Mouse (Mus musculus): ENCODE results near the gene Gm16181. TPM values are rescaled to one million over a fixed set of nuclear protein-coding genes. Genes with fewer than 3 reads are reported as not detected.

The Gm16181 gene
- polyA plus RNA-seq (2012; rRNA removed), result not detected in 2 replicates

DNA sequence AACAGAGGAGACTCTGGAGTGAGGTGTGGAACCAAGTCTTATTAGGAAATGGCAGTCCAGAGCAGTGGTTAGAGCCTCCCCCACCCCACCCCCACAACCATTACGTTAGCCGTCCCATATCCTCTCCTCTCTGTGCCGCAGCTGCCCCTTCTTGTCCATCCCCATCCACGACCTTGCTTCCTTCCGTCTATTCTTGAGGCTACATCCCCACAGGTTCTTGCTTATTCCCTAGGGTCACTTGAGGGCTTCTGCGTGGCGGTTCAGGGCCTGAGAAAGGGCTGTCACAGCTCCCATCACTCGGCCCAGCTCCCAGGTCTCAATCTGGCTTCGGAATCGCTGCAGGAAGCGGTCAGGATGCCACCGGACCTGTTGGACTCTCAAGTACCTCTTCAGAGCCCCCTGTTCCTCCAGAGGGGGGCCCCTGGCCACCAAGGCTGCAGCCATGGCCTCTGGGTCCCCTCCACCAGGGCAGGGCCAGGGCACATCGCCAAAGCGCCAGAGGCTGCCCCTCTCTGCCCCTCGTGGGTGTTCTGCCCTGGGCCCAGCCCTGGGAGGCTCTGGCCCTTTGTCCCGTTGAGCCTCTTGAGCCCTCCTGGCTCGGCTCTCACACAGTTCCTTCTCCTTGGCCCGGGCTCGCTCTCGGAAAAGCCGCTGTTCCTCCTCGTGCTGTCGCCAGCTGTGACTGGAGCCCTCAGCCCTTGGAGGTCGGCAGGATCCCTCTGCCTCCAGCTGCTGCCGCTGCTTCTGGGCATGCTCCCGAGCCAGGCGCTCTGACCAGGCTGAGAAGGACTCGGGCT, at the start of gene Gm16181:
Gm16181 (plus strand) TSS at position 679 of the 797 bp plus-strand sequence.

GRCm38 (mm10) chr17:35175968-35176367, 44.7 kb upstream of the Gm16181 start, which contains the start of gene Aif1:
Aif1 (minus strand) TSS chr17:35176068.

GRCm38 (mm10) chr17:35187959-35188610, 32.5 kb upstream of the Gm16181 start, which contains the start of gene Lst1:
Lst1 (minus strand) TSS chr17:35188439.

DNA sequence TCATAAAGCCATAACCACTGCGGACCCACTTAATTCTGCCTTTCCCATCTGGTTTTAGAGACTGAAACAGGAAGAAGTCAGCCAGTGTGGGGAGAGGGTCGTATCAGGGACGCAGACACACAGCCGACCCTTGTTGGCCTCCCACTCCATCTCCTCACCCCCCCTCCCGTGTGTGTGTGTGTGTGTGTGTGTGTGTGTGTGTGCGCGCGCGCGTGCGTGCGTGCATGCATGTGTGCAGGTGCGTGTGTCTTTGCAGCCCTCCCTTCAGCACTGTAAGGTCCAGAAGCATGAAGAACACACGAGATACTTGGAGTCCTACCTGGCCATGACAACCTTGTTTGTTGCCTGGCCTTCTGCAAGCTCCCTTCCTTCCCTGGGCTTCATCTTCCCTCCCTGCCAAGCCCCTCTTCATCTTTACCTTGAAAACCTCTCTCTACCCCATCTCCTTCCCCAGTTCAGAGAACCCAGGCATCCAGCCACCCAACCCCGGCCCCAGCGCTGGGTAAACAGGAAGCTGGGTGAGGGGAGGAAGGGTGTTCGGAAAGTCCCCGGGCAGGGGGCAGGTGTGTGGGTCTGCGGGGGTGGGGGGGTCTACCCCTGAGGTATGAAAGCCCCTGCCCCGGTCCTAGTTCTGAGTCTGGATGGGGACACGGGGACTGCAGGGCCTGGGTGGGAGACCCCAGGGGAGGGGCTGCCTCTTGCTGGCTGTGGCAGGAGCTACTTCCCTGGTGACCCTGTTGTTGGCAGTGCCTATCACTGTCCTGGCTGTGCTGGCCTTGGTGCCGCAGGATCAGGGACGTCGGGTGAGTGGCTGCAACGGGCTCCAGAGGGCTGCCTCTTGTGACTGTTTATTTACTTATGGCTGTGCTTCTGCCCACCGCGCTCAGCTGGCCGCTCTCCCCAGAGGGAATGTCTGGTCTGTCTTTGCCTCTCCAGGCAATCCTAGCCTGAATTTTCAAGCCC, 26.5 kb upstream of the Gm16181 start, which contains the start of gene Ltb:
Ltb (plus strand) TSS at position 559 of the 963 bp plus-strand sequence.

DNA sequence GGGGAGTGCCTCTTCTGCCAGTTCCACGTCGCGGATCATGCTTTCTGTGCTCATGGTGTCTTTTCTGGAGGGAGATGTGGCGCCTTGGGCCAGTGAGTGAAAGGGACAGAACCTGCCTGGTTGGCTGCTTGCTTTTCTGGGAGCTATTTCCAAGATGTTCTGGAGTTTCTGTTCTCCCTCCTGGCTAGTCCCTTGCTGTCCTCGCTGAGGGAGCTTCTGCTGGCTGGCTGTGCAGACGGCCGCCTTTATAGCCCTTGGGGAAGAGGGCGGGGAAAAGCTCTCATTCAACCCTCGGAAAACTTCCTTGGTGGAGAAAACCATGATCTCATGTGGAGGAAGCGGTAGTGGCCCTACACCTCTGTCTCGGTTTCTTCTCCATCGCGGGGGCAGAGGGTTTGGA, 18.8 kb upstream of the Gm16181 start, which contains the start of gene Tnf:
Tnf (minus strand) TSS at position 221 of the 400 bp plus-strand sequence.

DNA sequence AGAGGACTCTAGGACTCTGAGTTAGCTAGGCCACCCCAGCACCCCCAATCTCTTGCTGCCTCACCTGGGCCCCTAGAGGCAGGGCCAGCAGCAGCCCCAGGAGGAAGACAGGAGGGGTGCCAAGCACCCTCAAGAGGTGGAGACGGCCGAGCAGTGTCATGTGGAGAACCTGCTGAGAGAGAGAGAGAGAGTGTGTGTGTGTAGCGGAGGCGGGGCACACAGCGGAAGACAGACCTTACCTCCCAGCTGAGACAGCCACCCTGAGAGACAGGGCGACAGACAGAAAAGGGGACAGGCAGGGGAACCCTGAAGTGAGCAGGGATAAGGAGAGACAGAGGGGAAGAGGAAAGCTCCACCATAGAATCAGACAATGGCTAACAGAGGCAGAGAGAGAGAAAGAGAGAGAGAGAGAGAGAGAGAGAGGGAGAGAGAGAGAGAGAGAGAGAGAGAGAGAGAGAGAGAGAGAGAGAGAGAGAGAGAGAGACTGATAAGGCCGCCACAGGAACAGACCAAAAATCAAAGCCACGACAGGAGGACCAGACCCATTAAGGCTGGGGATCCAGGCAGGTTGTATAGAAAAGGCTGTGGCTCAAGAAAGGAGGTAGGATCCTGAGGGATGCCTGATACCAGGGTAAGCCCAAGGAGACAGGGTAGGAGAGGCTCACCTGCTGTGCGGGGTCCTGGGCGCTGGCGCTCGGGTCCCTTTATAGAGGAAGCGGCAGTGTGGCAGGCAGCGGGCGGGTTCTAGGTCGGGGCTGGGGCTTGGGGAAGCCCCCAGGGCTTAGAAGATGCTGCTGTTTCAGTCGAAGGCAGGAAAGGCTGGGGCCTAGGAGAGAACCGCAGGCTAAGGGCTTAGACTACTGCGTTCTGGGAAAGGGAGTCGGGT, 15.9 kb upstream of the Gm16181 start, which contains the start of gene Lta:
Lta (minus strand) TSS at position 858 of the 886 bp plus-strand sequence.

GRCm38 (mm10) chr17:35233114-35233980, 12.7 kb downstream of the Gm16181 start, which contains the start of gene Atp6v1g2:
Atp6v1g2 (plus strand) TSS chr17:35233660.

DNA sequence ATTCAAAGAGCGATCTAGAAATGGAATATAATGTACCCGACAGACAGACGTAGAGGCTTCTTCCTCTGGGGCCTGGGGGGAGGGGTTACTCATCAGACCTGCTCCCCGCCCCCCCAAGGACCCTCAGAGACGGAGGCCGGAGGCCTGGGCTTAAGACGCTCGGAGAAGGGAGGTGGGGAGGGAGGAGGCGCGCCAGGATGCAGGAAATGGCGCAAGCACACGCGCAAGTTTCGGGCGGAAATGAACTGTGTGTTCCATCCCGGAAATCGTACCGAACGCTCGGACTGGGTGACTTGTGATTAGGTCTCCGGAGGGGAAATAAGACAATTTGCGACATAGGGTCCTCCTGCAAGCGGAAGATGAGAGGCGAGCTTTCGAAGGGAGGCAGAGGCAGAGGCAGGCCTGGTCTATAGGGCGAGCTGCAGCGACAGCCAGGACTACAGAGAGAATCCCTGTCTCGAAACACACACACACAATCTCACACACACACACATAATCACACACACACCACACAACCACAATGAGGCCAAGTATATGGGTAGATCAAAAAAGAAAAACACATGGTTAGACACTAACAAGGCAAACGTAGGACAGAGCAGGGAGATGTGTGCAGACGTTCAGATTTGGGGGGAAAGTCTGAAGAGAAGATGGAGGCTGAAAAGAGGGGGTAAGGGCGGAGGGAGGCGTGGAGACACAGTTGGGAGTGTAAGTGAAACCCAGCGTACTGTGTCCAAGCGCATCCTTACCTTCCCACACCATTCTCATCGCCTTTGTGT, 15.2 kb downstream of the Gm16181 start, which contains the start of gene Nfkbil1:
Nfkbil1 (minus strand) TSS at position 179 of the 776 bp plus-strand sequence.

GRCm38 (mm10) chr17:35241305-35242014, 20.8 kb downstream of the Gm16181 start, which contains the start of gene Ddx39b:
Ddx39b (plus strand) TSS chr17:35241746.

DNA sequence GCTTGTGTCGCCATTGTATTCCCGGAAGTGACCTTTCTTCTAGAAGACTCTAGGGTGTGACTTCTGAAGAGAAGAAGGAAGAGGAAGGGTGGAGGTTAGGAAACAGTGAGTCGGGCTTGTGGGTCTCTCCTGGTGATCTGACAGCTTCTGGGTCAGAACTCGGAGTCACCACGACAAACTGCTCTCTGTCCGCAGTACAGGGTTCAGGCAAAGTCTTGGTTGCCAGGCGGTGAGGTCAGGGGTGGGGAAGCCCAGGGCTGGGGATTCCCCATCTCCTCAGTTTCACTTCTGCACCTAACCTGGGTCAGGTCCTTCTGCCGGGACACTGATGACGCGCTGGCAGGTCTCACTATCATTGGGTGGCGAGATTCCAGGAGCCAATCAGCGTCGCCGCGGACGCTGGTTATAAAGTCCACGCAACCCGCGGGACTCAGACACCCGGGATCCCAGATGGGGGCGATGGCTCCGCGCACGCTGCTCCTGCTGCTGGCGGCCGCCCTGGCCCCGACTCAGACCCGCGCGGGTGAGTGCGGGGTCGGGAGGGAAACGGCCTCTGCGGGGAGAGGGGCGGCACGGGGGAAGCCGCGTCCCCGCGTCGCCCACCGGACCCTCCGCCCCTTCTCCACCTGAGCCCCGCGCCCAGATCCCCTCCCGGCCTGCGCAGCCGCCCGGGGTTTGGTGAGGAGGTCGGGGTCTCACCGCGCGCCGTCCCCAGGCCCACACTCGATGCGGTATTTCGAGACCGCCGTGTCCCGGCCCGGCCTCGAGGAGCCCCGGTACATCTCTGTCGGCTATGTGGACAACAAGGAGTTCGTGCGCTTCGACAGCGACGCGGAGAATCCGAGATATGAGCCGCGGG, 42.3 kb downstream of the Gm16181 start, which contains the start of gene H2-D1:
H2-D1 (plus strand) TSS at position 67 of the 859 bp plus-strand sequence.

Other genes with a start within 250 kb of the Gm16181 start
- gene Hspa1a, start 248.7 kb upstream of the Gm16181 start, polyA plus RNA-seq (2012; rRNA removed), result 4.1 and 5.8 TPM in 2 replicates
- gene Hspa1l, start 248.1 kb upstream of the Gm16181 start, polyA plus RNA-seq (2012; rRNA removed), result 0.29 and 0.31 TPM in 2 replicates
- 113 and 117 TPM in 2 replicates for gene Lsm2, start 239.0 kb upstream of the Gm16181 start, polyA plus RNA-seq (2012; rRNA removed)
- gene Vars, start 219.8 kb upstream of the Gm16181 start, polyA plus RNA-seq (2012; rRNA removed), result 96.9 and 103 TPM in 2 replicates
- gene Vwa7, start 204.3 kb upstream of the Gm16181 start, polyA plus RNA-seq (2012; rRNA removed), result 0.54 and 0.55 TPM in 2 replicates
- 6.1 TPM in 2 replicates for gene Sapcd1, start 192.8 kb upstream of the Gm16181 start, polyA plus RNA-seq (2012; rRNA removed)
- gene Msh5, start 174.1 kb upstream of the Gm16181 start, polyA plus RNA-seq (2012; rRNA removed), result 4.1 and 6.2 TPM in 2 replicates
- 89.1 and 106 TPM in 2 replicates for gene Clic1, start 170.9 kb upstream of the Gm16181 start, polyA plus RNA-seq (2012; rRNA removed)
- gene Ddah2, start 161.8 kb upstream of the Gm16181 start, polyA plus RNA-seq (2012; rRNA removed), result 371 and 426 TPM in 2 replicates
- 0.07 and 0.48 TPM in 2 replicates for gene Ly6g6c, start 155.4 kb upstream of the Gm16181 start, polyA plus RNA-seq (2012; rRNA removed)
- gene Mpig6b, start 154.7 kb upstream of the Gm16181 start, polyA plus RNA-seq (2012; rRNA removed), result 0.22 and 0.23 TPM in 2 replicates
- gene Ly6g6e, start 143.9 kb upstream of the Gm16181 start, polyA plus RNA-seq (2012; rRNA removed), result 3.0 and 7.1 TPM in 2 replicates
- 2.3 and 2.8 TPM in 2 replicates for gene Ly6g6d, start 142.8 kb upstream of the Gm16181 start, polyA plus RNA-seq (2012; rRNA removed)
- gene Ly6g6f, start 135.2 kb upstream of the Gm16181 start, polyA plus RNA-seq (2012; rRNA removed), result 0.10 and 0.16 TPM in 2 replicates
- 93.6 and 106 TPM in 2 replicates for gene Abhd16a, start 131.6 kb upstream of the Gm16181 start, polyA plus RNA-seq (2012; rRNA removed)
- not detected in 2 replicates for gene Ly6g5c, start 112.6 kb upstream of the Gm16181 start, polyA plus RNA-seq (2012; rRNA removed)
- gene Ly6g5b, start 105.4 kb upstream of the Gm16181 start, polyA plus RNA-seq (2012; rRNA removed), result 2.9 TPM in 2 replicates
- gene Gpank1, start 99.4 kb upstream of the Gm16181 start, polyA plus RNA-seq (2012; rRNA removed), result 22.2 and 25.0 TPM in 2 replicates
- 218 and 221 TPM in 2 replicates for gene Csnk2b, start 98.8 kb upstream of the Gm16181 start, polyA plus RNA-seq (2012; rRNA removed)
- 4.9 and 5.3 TPM in 2 replicates for gene D17H6S53E, start 94.5 kb upstream of the Gm16181 start, polyA plus RNA-seq (2012; rRNA removed)
- 1.1 and 1.2 TPM in 2 replicates for gene Apom, start 88.8 kb upstream of the Gm16181 start, polyA plus RNA-seq (2012; rRNA removed)
- gene Bag6, start 85.7 kb upstream of the Gm16181 start, polyA plus RNA-seq (2012; rRNA removed), result 327 and 363 TPM in 2 replicates
- 357 and 368 TPM in 2 replicates for gene Prrc2a, start 55.9 kb upstream of the Gm16181 start, polyA plus RNA-seq (2012; rRNA removed)
- gene Aif1, start 44.8 kb upstream of the Gm16181 start, polyA plus RNA-seq (2012; rRNA removed), result 3.3 and 4.7 TPM in 2 replicates
- 12.8 and 13.3 TPM in 2 replicates for gene Lst1, start 32.4 kb upstream of the Gm16181 start, polyA plus RNA-seq (2012; rRNA removed)
- gene Ltb, start 26.4 kb upstream of the Gm16181 start, polyA plus RNA-seq (2012; rRNA removed), result 0.71 and 1.3 TPM in 2 replicates
- 0.34 and 0.66 TPM in 2 replicates for gene Tnf, start 18.8 kb upstream of the Gm16181 start, polyA plus RNA-seq (2012; rRNA removed)
- gene Lta, start 15.5 kb upstream of the Gm16181 start, polyA plus RNA-seq (2012; rRNA removed), result 0.32 and 0.34 TPM in 2 replicates
- gene Atp6v1g2, start 12.8 kb downstream of the Gm16181 start, polyA plus RNA-seq (2012; rRNA removed), result 68.5 and 73.3 TPM in 2 replicates
- gene Nfkbil1, start 15.0 kb downstream of the Gm16181 start, polyA plus RNA-seq (2012; rRNA removed), result 15.6 TPM in 2 replicates
- gene Ddx39b, start 20.9 kb downstream of the Gm16181 start, polyA plus RNA-seq (2012; rRNA removed), result 959 and 1,020 TPM in 2 replicates
- 38.6 and 42.0 TPM in 2 replicates for gene H2-D1, start 41.9 kb downstream of the Gm16181 start, polyA plus RNA-seq (2012; rRNA removed)
- 0.09 and 0.10 TPM in 2 replicates for gene H2-Q1, start 99.6 kb downstream of the Gm16181 start, polyA plus RNA-seq (2012; rRNA removed)
- gene H2-Q2, start 121.4 kb downstream of the Gm16181 start, polyA plus RNA-seq (2012; rRNA removed), result 0.92 and 0.94 TPM in 2 replicates
- gene H2-Q4, start 158.8 kb downstream of the Gm16181 start, polyA plus RNA-seq (2012; rRNA removed), result 4.9 and 7.0 TPM in 2 replicates
- 0.54 and 0.61 TPM in 2 replicates for gene H2-Q6, start 204.0 kb downstream of the Gm16181 start, polyA plus RNA-seq (2012; rRNA removed)
- 3.8 and 4.5 TPM in 2 replicates for gene H2-Q7, start 218.3 kb downstream of the Gm16181 start, polyA plus RNA-seq (2012; rRNA removed)
- gene H2-Q10, start 249.3 kb downstream of the Gm16181 start, polyA plus RNA-seq (2012; rRNA removed), result 0.09 and 0.11 TPM in 2 replicates